Mouse (Mus musculus) embryonic fibroblast, embryonic 13.5 days (primary cell): ENCODE data around the gene Tead1.

ENCODE experiments used
- CTCF ChIP-seq: IDR thresholded peaks from 2 replicates; pipeline ENCODE4 v1.5.1; 2011; ENCODE audit warnings: mild to moderate bottlenecking, control low read depth, low read length, moderate library complexity, borderline replicate concordance; ENCODE audit not compliant: insufficient read depth
- POLR2A ChIP-seq: IDR thresholded peaks from 2 replicates; pipeline ENCODE4 v1.6.1; 2011; ENCODE audit warnings: low read depth, mild to moderate bottlenecking, control low read depth, low read length, moderate library complexity

DNA sequence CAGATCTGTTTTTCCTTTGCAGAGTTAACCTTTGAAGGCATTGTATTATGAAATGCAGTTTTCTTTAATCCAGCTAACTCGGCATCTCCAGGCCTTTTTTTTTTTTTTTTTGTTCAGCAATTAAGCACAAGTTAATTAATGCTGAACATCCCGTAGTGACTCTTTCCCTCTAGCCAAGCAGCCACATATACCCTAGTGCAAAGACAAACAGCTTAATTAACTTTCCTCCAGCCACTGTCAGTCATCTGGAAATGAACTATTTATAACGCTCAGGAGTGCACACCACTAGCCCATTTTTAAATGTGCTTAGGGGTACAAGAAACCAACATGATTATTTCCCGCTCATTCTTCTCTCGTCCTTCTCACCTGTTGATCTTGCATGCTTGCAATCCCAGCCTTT is 136.9 kb downstream of the Tead1 start:
- TF ChIP-seq CTCF = no peak
- no peak for TF ChIP-seq POLR2A
